ENCODE assay signal across 8 mouse cellular contexts in the genomic region with DNA sequence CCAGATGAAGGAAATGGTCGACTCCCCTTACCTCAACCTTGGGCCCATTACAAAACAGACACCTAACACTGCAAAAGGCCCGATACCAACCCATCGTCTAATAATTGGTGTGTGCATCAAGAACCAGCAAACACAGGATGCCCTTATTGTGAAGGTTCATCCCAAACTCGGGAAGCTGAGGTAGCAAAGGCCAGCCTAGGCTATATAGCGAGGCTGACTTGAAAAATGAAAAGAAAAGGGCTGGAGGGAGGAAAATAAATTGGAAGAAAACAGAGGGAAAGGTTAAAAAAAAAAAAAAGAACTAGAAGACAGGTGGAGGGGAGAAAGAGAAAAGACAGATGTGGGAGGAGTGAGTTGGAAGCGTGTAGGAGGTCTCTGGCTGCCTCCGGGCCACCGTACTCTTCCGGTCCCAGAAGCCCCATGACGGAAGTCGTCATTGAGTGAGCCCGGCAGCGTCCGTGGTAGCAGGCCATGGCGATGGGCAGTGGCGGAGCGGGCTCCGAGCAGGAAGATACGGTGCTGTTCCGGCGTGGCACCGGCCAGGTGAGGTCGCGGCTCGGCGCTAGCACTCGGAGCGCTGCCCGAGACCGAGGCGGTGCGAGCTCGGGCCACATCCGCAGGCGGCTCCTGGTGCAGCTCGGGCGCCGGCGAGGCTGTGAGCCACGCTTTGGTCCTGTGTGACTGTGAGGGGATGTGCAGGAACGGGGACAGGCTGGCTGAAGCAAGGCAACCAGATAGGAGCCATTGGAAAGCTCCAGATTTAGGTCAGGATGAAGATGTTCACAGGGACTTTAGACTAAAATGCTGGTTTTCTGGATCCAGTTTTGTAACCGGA. TPM values are rescaled to one million over a fixed set of nuclear protein-coding genes. Genes with fewer than 3 reads are reported as not detected.
DNase-seq lines count a peak whose midpoint lies in the region; ATAC-seq and TF ChIP-seq lines count a peak whose summit lies in the region.

A gene (plus strand): TSS at position 430 of the 835 bp plus-strand sequence.

- peak within 1 kb of the TSS; percentile 91 for H3K4me2 ChIP-seq in heart, embryonic 12.5 days
- H3K4me2 ChIP-seq in kidney, postnatal 0 days (ENCODE audit: low read length), result peak within 1 kb of the TSS; percentile 73
- peak within 1 kb of the TSS; percentile 80 for H3K4me2 ChIP-seq in liver, embryonic 11.5 days
- peak within 1 kb of the TSS; percentile 82 for H3K4me2 ChIP-seq in stomach, embryonic 14.5 days (replicated peaks; ENCODE audit: low read depth, low read length)

- peak within 1 kb of the TSS; percentile 97 for H3K4me3 ChIP-seq in heart, embryonic 12.5 days
- H3K4me3 ChIP-seq in kidney, postnatal 0 days (replicated peaks; ENCODE audit: low read depth, low read length), result peak within 1 kb of the TSS; percentile 96
- H3K4me3 ChIP-seq in liver, embryonic 11.5 days (ENCODE audit: low read depth, low read length), result peak within 1 kb of the TSS; percentile 97
- H3K4me3 ChIP-seq in stomach, embryonic 14.5 days (ENCODE audit: low read depth, low read length), result peak within 1 kb of the TSS; percentile 93

- H3K9me3 ChIP-seq in heart, embryonic 12.5 days (replicated peaks), result no peaks in the 10 kb centered on the region
- no peaks in the 10 kb centered on the region for H3K9me3 ChIP-seq in kidney, postnatal 0 days (replicated peaks; ENCODE audit: low read length)
- H3K9me3 ChIP-seq in liver, embryonic 11.5 days (ENCODE audit: control insufficient read depth, low read length), result no peaks in the 10 kb centered on the region
- no peaks in the 10 kb centered on the region for H3K9me3 ChIP-seq in stomach, embryonic 14.5 days (ENCODE audit: control insufficient read depth, low read depth, low read length)

- WGBS in heart, embryonic 12.5 days, result 4% methylated on average over 42 of the region's 42 CpGs
- 6% methylated on average over 42 of the region's 42 CpGs for WGBS in kidney, postnatal 0 days
- 4% methylated on average over 42 of the region's 42 CpGs for WGBS in liver, embryonic 11.5 days
- WGBS in stomach, embryonic 14.5 days, result 4% methylated on average over 42 of the region's 42 CpGs

- no peak within 1 kb of the TSS for H3K27ac ChIP-seq in heart, embryonic 12.5 days (ENCODE audit: poor library complexity, severe bottlenecking)
- peak within 1 kb of the TSS; percentile 62; the same call in 1 of the 2 replicates for H3K27ac ChIP-seq in kidney, postnatal 0 days
- H3K27ac ChIP-seq in liver, embryonic 11.5 days (ENCODE audit: low read depth, low read length), result no peak within 1 kb of the TSS
- H3K27ac ChIP-seq in stomach, embryonic 14.5 days (ENCODE audit: low read length), result no peak within 1 kb of the TSS

- peak; percentile 99 for ATAC-seq in erythroid progenitor cell, adult 5-6 weeks (replicated peaks; ENCODE audit: low FRiP score, poor library complexity, severe bottlenecking)
- peak; percentile 92 for ATAC-seq in heart, embryonic 12.5 days (ENCODE audit: insufficient number of reproducible peaks, low FRiP score)
- peak; percentile 98 for ATAC-seq in kidney, postnatal 0 days (replicated peaks; ENCODE audit: low FRiP score, low read depth)
- ATAC-seq in liver, embryonic 11.5 days (replicated peaks; ENCODE audit: low FRiP score), result peak; percentile 98
- ATAC-seq in stomach, embryonic 14.5 days (ENCODE audit: insufficient number of reproducible peaks, insufficient read depth, low FRiP score, low read depth), result peak; percentile 95

- no peak for TF ChIP-seq CTCF in kidney, postnatal 0 days (IDR thresholded peaks at IDR 0.05; ENCODE audit: low read depth)

- DNase-seq in CD4-positive helper T cell, adult 2 months (ENCODE audit: low read depth, low spot score), result peak; percentile 93
- peak; percentile 90 for DNase-seq in brain, embryonic 18.5 days (ENCODE audit: low read depth, low spot score)
- peak; percentile 96 for DNase-seq in kidney, postnatal 0 days (ENCODE audit: low spot score)
- peak; percentile 86 for DNase-seq in liver, embryonic 11.5 days (ENCODE audit: low spot score)
- DNase-seq in naive thymus-derived CD4-positive, alpha-beta T cell, adult 2 months (ENCODE audit: low read depth), result peak; percentile 92

- peak within 1 kb of the TSS; percentile 86 for H3K9ac ChIP-seq in heart, embryonic 12.5 days
- peak within 1 kb of the TSS; percentile 87 for H3K9ac ChIP-seq in kidney, postnatal 0 days (ENCODE audit: low read depth, low read length)
- peak within 1 kb of the TSS; percentile 87 for H3K9ac ChIP-seq in liver, embryonic 11.5 days (ENCODE audit: low read depth, low read length)
- peak within 1 kb of the TSS; percentile 63 for H3K9ac ChIP-seq in stomach, embryonic 14.5 days (replicated peaks; ENCODE audit: low read depth, low read length)

- no peaks in the 10 kb centered on the region for H3K27me3 ChIP-seq in heart, embryonic 12.5 days (replicated peaks)
- no peaks in the 10 kb centered on the region for H3K27me3 ChIP-seq in kidney, postnatal 0 days (ENCODE audit: insufficient read depth, low read length)
- H3K27me3 ChIP-seq in liver, embryonic 11.5 days (replicated peaks; ENCODE audit: control insufficient read depth, insufficient read depth, low read length), result no peaks in the 10 kb centered on the region
- no peaks in the 10 kb centered on the region for H3K27me3 ChIP-seq in stomach, embryonic 14.5 days (ENCODE audit: control insufficient read depth, insufficient read depth, low read length)

- peaks cover 9% of the 10 kb centered on the region for H3K4me1 ChIP-seq in heart, embryonic 12.5 days (replicated peaks)
- peaks cover 10% of the 10 kb centered on the region for H3K4me1 ChIP-seq in kidney, postnatal 0 days (replicated peaks; ENCODE audit: insufficient read depth, low read length)
- H3K4me1 ChIP-seq in liver, embryonic 11.5 days (replicated peaks; ENCODE audit: control insufficient read depth, insufficient read depth, low read length), result peaks cover 4% of the 10 kb centered on the region
- H3K4me1 ChIP-seq in stomach, embryonic 14.5 days (ENCODE audit: control insufficient read depth, insufficient read depth, low read length), result peaks cover 8% of the 10 kb centered on the region; the same call in 1 of the 2 replicates

- peaks cover 29% of the 10 kb centered on the region for H3K36me3 ChIP-seq in heart, embryonic 12.5 days
- peaks cover 15% of the 10 kb centered on the region for H3K36me3 ChIP-seq in kidney, postnatal 0 days (ENCODE audit: insufficient read depth, low read length)
- H3K36me3 ChIP-seq in liver, embryonic 11.5 days (ENCODE audit: control insufficient read depth, insufficient read depth, low read length), result peaks cover 18% of the 10 kb centered on the region; the same call in 1 of the 2 replicates
- peaks cover 16% of the 10 kb centered on the region for H3K36me3 ChIP-seq in stomach, embryonic 14.5 days (ENCODE audit: control insufficient read depth, insufficient read depth, low read length)

RNA-seq across cellular contexts. Expression of the gene that starts here (rescaled TPM):
- total RNA-seq in erythroid progenitor cell, adult 5-6 weeks (2015; ENCODE audit: low replicate concordance), result 19.3 and 34.2 TPM in 2 replicates
- 1.7 and 28.6 TPM in 2 replicates for total RNA-seq in erythroid progenitor cell, adult 5-6 weeks (2017; ENCODE audit: low replicate concordance)
- 31.0 and 37.2 TPM in 2 replicates for polyA plus RNA-seq in heart, embryonic 12.5 days (2016; fragmentation: Nextera tagmentation; extraction: Ambion mirVana)
- polyA plus RNA-seq in kidney, postnatal 0 days (2015; fragmentation: Nextera tagmentation; extraction: Ambion mirVana), result 44.1 and 44.8 TPM in 2 replicates
- 79.2 and 80.9 TPM in 2 replicates for polyA plus RNA-seq in liver, embryonic 11.5 days (2014; fragmentation: Nextera tagmentation; extraction: Ambion mirVana)
- 52.3 and 56.8 TPM in 2 replicates for polyA plus RNA-seq in stomach, embryonic 14.5 days (2014; fragmentation: Nextera tagmentation; extraction: Ambion mirVana)
